Mouse (Mus musculus): Measurements from ENCODE around the gene Nab2. TPM values are rescaled to one million over a fixed set of nuclear protein-coding genes. Genes with fewer than 3 reads are reported as not detected.

Gene Nab2
- 29.2 TPM for polyA plus RNA-seq (2017; shearing (Covaris generic))

GRCm38 (mm10) chr10:127668093-127669050, at the start of gene Nab2:
Gene Nab2 (minus strand): TSS chr10:127668568.

GRCm38 (mm10) chr10:127704766-127705220, 36.4 kb upstream of the Nab2 start, which contains the start of gene Myo1a:
Gene Myo1a (plus strand): TSS chr10:127705170.

GRCm38 (mm10) chr10:127666501-127667268, 1.7 kb downstream of the Nab2 start, which contains the start of gene Nemp1:
Gene Nemp1 (plus strand): TSS chr10:127666901.

GRCm38 (mm10) chr10:127642772-127643552, 25.4 kb downstream of the Nab2 start, which contains the start of gene Stat6:
Gene Stat6 (plus strand): TSS chr10:127642986.

GRCm38 (mm10) chr10:127620406-127621190, 47.8 kb downstream of the Nab2 start, which contains the start of gene Lrp1:
Gene Lrp1 (minus strand): TSS chr10:127621148.

Other genes with a start within 250 kb of the Nab2 start
- gene Stac3, start 166.9 kb downstream of the Nab2 start, polyA plus RNA-seq (2017; shearing (Covaris generic)) = not detected
- gene Ndufa4l2, start 153.6 kb downstream of the Nab2 start, polyA plus RNA-seq (2017; shearing (Covaris generic)) = not detected
- gene Shmt2, start 146.1 kb downstream of the Nab2 start, polyA plus RNA-seq (2017; shearing (Covaris generic)) = 63.9 TPM
- gene Nxph4, start 134.0 kb downstream of the Nab2 start, polyA plus RNA-seq (2017; shearing (Covaris generic)) = not detected
- 1.8 TPM for gene Lrp1, start 47.4 kb downstream of the Nab2 start, polyA plus RNA-seq (2017; shearing (Covaris generic))
- 259 TPM for gene Stat6, start 25.6 kb downstream of the Nab2 start, polyA plus RNA-seq (2017; shearing (Covaris generic))
- 9.7 TPM for gene Nemp1, start 1.7 kb downstream of the Nab2 start, polyA plus RNA-seq (2017; shearing (Covaris generic))
- 0.40 TPM for gene Myo1a, start 36.6 kb upstream of the Nab2 start, polyA plus RNA-seq (2017; shearing (Covaris generic))
- not detected for gene Tac2, start 55.9 kb upstream of the Nab2 start, polyA plus RNA-seq (2017; shearing (Covaris generic))
- 0.44 TPM for gene Zbtb39, start 71.0 kb upstream of the Nab2 start, polyA plus RNA-seq (2017; shearing (Covaris generic))
- not detected for gene Gpr182, start 83.2 kb upstream of the Nab2 start, polyA plus RNA-seq (2017; shearing (Covaris generic))
- 0.18 TPM for gene Rdh1, start 91.2 kb upstream of the Nab2 start, polyA plus RNA-seq (2017; shearing (Covaris generic))
- gene Rdh16f1, start 91.2 kb upstream of the Nab2 start, polyA plus RNA-seq (2017; shearing (Covaris generic)) = not detected
- gene Rdh9, start 107.8 kb upstream of the Nab2 start, polyA plus RNA-seq (2017; shearing (Covaris generic)) = 0.57 TPM
- gene Rdh16, start 132.6 kb upstream of the Nab2 start, polyA plus RNA-seq (2017; shearing (Covaris generic)) = 0.26 TPM
- not detected for gene Rdh19, start 181.4 kb upstream of the Nab2 start, polyA plus RNA-seq (2017; shearing (Covaris generic))
- gene Rdh16f2, start 197.9 kb upstream of the Nab2 start, polyA plus RNA-seq (2017; shearing (Covaris generic)) = not detected
- 0.40 TPM for gene Rdh7, start 220.2 kb upstream of the Nab2 start, polyA plus RNA-seq (2017; shearing (Covaris generic))
- gene Sdr9c7, start 229.9 kb upstream of the Nab2 start, polyA plus RNA-seq (2017; shearing (Covaris generic)) = not detected

Data from effector memory CD4-positive, alpha-beta T cell, adult 7 months (primary cell).